Mouse (Mus musculus) CD4-positive, CD25-positive, alpha-beta regulatory T cell, adult 2 months (primary cell): ENCODE data around the gene Men1.
"Not testable (repeated sequence)": the region's sequence is repeated elsewhere in the genome, so short reads cannot be mapped to it uniquely, and the experiment has no call there.

Source experiments
- DNase-seq: peaks from one replicate; pipeline ENCODE4 v3.0.0-alpha.2; 2012; ENCODE audit warnings: low read depth, low spot score

The Men1 gene

DNA sequence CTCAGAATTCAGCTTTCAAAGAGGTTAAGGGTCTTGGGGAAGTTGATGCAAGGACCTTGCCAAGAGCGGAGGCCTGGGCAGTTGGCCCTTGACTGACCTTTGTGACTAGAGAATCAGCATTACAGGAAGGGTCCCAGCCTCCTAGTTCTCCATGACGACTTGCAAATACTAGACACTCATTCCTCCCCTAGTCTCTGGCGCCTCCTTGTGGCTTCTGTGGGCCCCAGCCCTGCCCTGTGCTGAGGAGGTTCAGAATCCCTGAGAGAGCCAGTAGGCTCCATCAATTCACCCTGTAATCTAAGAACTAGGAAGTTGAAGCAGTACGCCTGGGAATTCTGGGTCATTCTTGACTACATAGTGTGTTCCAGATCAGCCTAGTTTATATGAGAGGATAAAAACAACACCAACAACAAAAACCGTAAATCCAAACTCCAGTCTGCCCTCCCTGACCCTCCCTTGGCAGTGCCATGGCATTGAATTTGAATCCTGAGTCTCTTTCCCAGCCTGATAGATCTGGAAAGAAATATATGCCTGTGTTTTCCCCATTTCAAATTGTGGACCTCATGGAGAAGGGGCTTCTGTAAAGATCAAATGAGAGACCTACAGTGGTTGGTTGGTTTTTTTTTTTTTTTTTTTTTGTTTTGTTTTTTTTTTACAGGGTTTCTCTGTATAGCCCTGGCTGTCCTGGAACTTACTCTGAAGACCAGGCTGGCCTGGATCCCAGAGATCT lies 29.8 kb upstream of the Men1 start:
- peak; percentile 93 for DNase-seq

DNA sequence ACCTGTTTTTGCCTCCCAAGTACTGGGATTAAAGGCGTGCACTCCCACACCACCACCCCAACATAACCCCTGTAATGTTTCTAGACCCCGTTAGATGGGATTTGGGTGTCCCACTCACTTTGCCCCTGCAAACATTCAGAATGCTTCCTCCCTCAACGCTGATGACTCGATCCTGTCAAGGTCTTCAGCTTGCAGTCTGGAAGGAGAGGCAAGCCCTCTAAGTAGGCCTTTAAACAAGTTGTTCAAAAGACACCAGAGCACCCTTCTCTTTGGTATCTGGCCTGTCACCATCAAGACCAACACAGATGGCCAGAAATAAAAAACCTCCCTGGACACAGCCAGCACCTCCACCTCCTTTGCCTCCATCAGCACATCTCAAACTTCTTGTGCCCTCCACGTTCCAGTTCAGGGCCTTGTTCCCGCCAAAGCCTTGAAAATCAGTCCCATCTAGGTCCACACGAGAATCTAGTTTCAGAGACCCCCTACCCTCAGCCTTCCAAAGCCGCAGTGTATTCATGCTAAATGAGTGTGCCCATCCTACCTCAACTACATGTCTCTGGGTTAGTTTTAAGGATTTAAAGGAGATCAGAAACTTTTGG lies 29.2 kb upstream of the Men1 start:
- peak; percentile 13 for DNase-seq

DNA sequence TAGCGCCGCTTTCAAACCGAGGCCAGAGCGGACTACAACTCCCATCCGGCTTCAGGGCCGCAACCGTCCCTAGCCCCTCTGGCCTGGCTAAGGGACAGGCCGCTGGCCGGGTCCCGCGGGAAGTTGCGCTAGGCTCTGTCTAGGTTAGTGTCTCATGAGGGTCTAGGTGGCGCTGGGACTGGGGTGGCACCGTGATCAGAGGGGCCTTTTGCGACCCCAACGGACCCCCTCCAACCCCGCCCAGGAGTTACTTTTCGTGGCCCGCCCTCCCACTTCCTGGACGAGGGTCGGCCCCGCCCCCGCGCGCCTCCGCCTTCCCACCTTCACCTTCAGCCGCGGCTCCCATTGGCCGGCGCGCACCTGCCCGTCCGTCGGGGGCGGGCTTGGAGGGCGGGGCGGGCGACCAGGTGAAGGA lies 28.6 kb upstream of the Men1 start, which contains the start of gene Cdc42bpg:
Gene Cdc42bpg (plus strand): TSS at position 320 of the 415 bp plus-strand sequence.
- peak; percentile 89 for DNase-seq

DNA sequence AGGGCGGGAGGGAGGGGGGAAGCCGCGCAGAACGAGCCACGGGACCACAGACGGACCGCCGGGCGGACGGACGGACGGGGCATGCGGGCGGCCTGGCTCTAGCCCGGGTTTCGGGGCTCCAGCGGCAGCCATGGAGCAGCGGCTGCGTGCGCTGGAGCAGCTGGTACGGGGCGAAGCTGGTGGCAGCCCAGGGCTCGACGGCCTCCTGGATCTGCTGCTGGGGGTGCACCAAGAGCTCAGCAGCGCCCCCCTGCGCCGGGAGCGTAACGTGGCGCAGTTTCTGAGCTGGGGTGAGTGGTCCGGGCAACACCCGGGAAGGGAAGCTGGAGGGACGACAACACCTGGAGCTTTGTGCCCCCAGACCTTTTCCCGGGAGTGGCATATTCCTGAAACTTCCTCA lies 28.2 kb upstream of the Men1 start:
- DNase-seq: peak; percentile 91

DNA sequence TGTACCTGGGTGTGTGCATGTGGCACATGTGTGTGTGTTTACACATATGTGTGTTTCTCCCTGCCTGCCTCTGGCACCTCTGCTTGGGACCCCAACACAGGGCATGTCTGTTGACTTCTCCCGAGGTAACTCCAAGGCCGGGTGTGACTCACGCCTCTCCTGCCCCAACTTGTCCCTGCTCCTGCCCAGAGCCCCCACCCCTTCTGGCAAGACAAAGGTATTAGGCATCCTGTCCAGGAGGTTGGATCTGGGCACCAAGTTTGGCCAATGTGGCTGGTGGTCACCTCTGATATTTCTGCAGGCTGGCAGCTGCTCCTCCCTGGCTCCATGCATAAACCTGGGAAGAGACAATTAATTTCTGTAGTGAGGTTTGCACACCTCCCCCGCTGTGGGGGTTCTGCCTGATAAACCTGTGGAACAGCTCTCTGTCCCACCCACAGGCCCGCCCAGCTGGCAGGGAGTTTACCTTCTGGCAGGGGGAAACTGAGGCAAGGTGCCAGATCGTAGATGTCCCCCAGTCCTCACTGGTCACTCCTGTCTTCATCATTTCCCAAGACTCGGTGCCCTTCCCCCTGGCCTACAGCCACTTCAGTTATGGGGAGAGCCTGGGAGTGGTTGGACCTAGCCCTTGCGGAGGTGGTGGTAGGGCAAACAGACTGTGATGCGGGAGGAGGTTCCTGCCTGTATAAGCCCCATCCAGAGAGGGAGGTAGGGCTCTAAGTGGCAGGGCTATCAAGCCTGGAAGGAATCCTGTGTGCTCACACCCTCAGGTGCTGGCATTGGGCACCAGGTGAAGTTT lies 26.8 kb upstream of the Men1 start:
- DNase-seq: no peak

DNA sequence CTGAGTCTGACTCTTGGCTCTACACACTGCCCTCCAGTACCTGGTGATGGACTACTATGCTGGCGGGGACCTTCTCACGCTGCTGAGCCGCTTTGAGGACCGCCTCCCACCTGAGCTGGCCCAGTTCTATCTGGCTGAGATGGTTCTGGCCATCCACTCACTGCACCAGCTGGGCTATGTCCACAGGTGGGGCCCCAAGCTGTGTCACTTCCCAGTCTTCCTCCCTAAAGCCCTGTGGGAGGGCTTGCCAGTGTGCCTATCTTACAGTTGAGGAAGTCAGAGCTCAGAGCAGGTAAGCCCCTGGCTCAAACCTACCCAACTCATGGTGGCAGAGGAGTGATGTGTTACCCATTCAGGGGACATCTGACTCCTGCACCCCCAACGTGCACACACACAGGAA lies 24.6 kb upstream of the Men1 start:
- DNase-seq: no peak

DNA sequence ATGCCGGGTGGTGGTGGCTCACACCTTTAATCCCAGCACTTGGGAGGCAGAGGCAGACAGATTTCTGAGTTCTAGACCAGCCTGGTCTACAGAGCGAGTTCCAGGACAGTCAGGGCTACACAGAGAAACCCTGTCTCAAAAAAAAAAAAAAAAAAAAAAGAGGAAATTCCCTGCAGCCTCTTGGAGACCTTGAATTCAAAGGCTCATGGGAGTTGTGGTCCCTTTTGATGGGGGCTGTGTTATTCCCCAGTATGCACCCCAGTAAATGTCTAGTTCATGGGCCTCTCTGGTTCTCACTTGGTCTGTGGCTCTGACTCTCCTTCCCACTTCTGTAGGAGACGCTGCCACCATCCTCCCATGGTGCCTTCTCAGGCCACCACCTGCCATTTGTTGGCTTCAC lies 23.0 kb upstream of the Men1 start:
- not testable (repeated sequence) for DNase-seq

DNA sequence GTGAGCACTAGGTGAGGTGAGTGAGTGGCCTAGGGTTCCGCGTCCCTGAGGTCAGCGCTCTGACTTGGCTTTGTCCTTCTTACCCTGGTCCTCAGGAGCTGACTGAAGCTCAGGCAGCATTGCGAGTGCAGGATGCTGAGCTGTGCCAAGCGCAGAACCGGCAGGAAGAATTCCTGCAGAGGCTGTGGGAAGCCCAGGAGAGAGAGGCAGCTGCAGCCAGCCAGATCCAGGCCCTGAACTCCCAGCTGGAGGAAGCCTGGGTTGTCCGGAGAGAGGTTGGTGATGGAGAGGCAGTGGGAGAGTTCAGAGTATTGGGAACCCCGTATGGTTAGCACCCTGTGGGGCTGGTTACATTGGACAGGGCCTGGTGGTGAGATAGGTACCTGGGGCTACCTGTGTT lies 21.0 kb upstream of the Men1 start:
- DNase-seq: no peak

DNA sequence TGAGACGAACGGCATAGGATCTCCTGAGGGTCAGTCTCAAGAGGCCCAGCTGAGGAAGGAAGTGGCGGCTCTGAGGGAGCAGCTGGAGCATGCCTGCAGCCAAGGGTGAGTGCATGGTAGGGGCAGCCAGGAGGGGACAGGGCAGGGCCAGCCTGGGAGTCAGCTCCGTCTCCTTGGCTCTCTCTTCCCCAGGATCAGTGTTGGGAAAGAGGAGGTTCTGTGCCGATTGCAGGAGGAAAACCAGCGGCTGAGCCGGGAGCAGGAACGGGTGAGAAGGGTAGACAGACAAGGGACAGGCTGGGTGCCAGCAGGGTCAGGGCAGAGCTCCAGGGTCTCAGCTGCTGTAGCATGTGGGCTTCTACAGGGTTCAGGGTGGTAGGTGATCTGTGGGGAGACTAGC lies 20.3 kb upstream of the Men1 start:
- DNase-seq: no peak

DNA sequence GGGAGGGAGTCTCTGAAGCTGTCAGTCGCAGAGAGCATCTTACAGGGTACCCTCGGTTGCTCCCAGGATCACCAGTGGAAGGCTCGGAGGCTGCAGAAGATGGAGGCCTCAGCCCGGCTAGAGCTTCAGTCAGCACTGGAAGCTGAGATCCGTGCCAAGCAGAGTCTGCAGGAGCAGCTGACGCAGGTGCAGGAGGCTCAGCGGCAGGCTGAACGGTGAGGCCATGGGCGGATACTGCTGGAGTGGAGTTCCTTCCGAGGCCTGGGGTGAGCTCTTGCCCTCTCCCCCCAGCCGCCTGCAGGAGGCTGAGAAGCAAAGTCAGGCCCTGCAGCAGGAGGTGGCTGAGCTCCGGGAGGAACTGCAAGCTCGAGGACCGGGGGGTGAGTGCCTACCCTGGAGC lies 19.2 kb upstream of the Men1 start:
- DNase-seq: no peak

DNA sequence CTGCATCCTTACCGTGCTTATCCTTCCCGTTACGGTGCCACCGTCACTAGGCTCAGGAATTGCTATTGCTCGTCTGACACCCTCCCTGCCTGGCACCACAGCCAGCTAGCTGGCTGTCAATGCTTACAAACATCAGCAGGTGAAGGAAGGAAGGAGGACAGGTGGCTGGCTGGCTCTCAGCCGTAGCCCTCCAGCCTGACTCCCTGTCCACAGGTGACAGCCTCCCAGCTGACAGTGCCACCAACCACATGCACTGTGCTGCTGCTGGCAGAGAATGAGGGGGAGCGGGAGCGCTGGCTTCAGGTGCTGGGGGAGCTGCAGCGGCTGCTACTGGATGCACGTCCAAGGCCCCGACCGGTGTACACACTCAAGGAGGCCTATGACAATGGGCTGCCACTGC lies 16.6 kb upstream of the Men1 start:
- no peak for DNase-seq

DNA sequence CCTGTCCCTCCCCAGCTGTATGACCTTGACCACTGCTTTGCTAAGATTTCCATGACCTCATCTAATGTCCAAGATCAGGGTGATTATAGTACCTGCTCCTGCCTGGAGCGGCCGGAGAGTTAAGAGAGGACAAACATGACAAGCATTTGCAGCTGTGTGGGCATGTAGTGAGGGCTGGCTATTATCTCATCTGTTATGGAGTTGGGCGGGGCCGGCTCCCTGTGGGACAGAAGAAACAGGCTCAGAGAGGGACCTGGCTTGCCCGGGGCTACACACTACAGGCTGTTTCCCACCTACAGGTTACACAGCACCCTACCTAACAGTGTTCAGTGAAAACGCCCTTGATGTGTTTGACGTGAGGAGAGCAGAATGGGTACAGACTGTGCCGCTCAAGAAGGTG lies 13.4 kb upstream of the Men1 start:
- no peak for DNase-seq

DNA sequence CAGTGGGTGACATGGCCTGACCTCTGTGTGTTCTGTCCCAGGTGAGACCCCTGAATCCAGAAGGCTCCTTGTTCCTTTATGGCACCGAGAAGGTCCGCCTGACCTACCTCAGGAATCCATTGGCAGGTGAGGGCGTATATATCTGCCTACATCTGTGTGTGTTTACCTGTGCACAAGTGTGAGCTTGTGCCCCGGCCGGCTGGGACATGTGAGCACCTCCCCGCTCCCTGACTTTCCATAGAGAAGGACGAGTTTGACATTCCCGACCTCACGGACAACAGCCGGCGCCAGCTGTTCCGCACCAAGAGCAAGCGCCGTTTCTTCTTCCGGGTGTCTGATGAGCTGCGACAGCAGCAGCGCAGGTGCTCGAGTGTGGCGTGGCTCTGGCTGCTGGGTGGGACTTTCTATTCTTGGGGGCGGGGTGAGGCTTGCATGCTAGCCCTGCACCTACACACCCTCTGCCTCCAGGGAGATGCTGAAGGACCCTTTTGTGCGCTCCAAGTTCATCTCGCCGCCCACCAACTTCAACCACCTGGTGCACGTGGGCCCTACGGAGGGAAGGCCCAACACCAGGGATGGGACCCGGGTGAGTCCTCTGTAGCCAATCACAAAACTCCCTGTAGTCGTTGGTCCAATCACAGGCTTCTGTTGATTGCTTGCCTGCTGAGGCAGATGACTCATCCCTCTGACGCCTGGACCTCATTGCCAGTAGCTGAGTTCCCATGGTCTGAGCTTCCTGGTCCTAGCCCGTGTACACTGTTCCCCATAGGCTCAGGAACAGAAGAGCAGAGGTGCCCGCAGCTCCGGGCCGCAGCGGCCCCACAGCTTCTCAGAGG lies 12.8 kb upstream of the Men1 start:
- DNase-seq: no peak

DNA sequence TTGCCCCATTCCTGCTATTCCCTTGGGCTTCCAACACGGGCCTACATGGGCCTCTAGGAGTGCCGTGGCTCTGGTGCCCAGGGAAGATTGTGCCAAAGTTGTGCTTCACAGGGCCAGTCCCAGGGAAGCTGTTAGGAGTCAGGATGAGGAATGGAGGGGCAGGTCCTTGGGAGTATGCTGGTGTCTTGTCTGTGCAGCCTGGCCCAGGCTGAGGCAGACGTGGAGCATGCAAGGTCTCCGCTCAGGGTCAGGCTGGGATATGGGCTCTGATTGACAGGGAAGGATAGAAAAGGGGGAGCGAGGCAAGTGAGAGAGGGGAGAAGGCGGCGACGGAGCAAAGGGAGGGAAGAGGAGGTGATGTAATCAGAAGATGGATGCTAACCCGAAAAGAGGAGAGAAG lies 10.0 kb upstream of the Men1 start:
- DNase-seq: no peak

DNA sequence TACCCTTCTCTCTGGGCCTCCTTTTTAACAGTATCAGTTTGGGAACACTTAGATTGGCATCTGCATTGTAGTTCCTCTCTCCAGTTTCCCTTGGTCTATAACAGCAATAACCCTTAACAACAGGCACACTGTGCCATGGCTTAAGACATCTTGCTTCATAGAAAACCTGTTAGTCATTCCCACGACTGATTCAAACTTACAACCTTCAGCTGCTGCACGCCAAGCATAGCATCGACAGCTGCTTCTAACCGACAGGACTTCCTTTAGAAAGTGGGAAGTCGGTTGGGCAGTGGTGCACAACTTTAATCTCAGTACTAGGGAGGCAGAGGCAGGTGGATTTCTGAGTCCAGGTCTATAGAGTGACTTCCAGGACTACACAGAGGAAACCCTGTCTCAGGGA lies 3.6 kb upstream of the Men1 start:
- DNase-seq: no peak

DNA sequence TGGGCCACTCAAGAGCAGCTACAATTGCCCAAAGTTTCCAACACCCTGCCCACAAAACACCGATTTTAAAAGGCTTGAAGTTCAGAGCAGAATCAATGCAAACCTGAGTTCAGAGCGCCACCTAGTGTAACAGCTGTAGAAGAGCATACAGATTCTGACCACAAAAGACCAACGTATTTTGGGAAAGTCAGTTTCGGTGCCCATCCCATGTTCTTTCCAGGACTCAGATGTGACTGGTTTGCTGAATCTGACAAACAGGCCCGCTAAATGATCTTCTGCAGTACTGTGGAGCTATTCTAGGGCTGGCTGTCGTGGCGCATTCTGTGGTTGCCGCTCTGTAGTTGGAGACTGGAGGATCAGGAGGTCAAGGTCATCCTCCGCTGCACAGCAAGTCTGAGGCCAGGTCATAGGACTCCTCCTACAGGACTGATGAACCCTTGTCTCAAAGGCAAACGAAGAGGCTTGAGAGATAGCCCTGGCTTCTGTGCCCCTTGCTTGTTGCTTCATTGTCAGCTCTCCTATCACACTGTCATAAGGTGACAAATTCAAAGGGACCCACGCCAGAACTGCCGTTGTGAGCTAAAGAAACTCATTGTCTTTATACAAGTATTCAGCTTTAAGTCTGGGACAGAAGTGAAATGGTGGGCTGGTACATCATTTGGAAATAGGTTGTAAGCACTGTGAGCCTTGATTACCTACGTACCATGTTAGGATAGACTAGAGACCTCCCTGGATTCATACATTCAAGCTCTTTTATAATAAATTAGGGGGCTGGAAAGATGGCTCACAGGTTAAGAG lies 2.9 kb upstream of the Men1 start:
- peak; percentile 87 for DNase-seq

DNA sequence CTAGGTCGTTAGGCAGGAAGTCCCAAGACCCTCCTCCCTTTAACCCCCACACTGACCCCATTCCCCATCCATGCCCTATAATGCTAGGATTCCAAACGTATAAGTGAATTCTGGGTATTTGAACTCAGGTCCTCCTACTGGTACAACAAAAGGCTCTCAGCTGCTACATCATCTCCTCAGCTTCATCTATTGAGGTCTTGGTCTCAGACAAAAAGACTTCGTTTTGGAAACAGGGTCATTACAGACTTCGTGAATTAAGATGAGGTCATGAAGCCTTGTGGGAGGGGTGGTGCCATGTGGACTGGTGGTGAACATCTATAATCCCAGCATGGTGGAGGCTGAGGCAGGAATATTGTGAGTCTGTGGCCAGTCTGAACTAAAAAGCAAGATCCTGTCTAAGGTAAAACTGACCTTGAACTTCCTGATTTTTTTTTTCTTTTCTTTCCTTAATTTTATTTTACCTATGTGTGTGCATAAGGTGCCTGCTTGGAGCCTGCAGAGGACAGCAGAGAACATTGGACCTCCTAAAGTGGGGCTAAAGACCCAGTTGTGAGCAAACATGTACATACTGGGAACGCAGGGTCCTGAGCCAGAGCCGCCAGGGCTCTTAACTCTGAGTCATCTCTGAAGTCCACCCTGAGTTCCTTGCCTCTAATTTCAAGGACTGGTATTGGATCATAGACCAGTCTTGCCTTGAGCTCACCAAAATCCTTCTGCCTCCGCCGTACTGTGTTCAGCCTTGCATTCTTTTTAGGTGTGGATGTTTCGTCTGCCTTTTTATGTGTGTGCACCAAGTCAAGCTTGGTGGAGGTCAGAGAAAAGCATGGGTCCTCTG lies 801 bp upstream of the Men1 start:
- no peak for DNase-seq

DNA sequence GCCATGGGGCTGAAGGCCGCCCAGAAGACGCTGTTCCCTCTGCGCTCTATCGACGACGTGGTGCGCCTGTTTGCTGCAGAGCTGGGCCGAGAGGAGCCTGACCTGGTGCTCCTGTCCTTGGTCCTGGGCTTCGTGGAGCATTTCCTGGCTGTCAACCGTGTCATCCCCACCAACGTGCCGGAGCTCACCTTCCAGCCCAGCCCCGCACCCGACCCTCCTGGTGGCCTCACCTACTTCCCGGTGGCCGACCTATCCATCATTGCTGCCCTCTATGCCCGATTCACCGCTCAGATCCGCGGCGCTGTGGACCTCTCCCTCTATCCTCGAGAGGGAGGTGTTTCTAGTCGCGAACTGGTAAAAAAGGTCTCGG lies 664 bp downstream of the Men1 start:
- peak; percentile 43 for DNase-seq

DNA sequence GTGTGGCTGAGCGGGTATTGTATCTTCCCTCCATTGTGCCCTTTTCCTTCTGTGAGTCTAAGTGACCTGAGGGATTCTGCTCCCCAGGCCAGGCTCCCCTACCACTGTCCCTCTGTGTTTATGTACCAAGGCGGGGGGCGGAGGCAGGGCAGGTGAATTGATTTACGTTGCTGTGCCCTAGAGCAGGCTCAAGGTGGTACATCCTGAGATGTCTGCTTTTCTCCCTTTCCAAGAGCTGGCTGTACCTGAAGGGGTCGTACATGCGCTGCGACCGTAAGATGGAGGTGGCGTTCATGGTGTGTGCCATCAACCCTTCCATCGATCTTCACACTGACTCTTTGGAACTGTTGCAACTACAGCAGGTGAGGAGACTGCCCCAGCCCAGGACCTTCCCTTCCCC lies 2.1 kb downstream of the Men1 start:
- no peak for DNase-seq

DNA sequence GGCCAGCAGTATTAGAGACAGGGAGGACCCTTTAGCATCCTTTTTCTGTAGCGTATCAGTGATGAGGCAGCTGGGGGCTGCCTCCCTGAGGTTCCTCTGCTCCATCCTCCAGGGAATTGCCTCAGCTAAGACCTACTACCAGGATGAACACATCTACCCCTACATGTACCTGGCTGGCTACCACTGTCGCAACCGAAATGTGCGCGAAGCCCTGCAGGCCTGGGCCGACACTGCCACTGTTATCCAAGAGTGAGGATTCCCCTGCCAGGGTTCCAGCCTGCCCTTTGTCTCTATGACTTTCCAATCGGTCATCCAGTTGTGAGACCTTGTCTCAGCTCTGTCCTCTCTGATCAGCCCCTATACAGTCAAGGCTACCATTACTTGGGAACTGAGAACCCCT lies 3.4 kb downstream of the Men1 start:
- no peak for DNase-seq
